8 mouse cellular contexts compared by ENCODE assay signal in the genomic region with DNA sequence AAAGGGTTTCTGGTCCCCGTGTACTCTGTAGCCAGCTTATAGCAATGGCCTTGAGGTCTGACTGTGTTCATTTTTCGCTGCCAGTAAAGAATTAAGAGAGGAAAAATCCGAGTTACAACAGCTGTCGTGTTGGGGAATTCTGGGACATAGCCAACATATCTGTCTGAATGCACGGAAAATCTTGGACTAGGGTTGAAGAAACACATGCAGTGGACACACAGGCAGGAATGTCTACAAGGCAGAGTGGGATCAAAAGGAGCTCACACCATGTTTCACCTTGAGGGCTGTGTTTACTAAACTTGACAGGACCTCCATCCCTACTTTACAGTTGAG. TPM values are rescaled to one million over a fixed set of nuclear protein-coding genes. Genes with fewer than 3 reads are reported as not detected.
DNase-seq lines count a peak whose midpoint lies in the region; ATAC-seq and TF ChIP-seq lines count a peak whose summit lies in the region.

No protein-coding gene starts in this region.

- H3K9me3 ChIP-seq in heart, embryonic 10.5 days: no peaks in the 10 kb centered on the region
- no peaks in the 10 kb centered on the region for H3K9me3 ChIP-seq in E14TG2a.4 (ENCODE audit: low read length)
- no peaks in the 10 kb centered on the region for H3K9me3 ChIP-seq in forebrain, embryonic 16.5 days (ENCODE audit: control insufficient read depth, low read length)
- H3K9me3 ChIP-seq in liver, embryonic 14.5 days (ENCODE audit: control insufficient read depth, low read length): no peaks in the 10 kb centered on the region

- H3K9ac ChIP-seq in forebrain, embryonic 16.5 days (replicated peaks; ENCODE audit: low read depth, low read length): peak overlapping the region; percentile 72
- H3K9ac ChIP-seq in liver, embryonic 14.5 days (replicated peaks): peak overlapping the region; percentile 6; the same call in 1 of the 2 replicates

- no peak for ATAC-seq in forebrain, embryonic 16.5 days
- ATAC-seq in liver, embryonic 14.5 days (ENCODE audit: insufficient read depth): no peak

- no peak for TF ChIP-seq CTCF in E14TG2a.4 (conservative IDR thresholded peaks at IDR 0.05; ENCODE audit: low read length)
- TF ChIP-seq CTCF in liver, embryonic 14.5 days (IDR thresholded peaks at IDR 0.05; ENCODE audit: low read depth): no peak

- H3K4me3 ChIP-seq in heart, embryonic 10.5 days: peak overlapping the region; percentile 72
- H3K4me3 ChIP-seq in E14TG2a.4 (replicated peaks; ENCODE audit: low read length): peak overlapping the region; percentile 76
- peak overlapping the region; percentile 75 for H3K4me3 ChIP-seq in forebrain, embryonic 16.5 days (replicated peaks; ENCODE audit: low read length)
- H3K4me3 ChIP-seq in liver, embryonic 14.5 days (ENCODE audit: insufficient read depth in 1 of 2, low read depth in 2 of 2, low read length in 2 of 2): peak overlapping the region; percentile 50 to 73; a peak in 3 of 4 replicates

- peaks cover 9% of the 10 kb centered on the region; the same call in 1 of the 2 replicates for H3K36me3 ChIP-seq in heart, embryonic 10.5 days
- H3K36me3 ChIP-seq in E14TG2a.4 (ENCODE audit: insufficient read depth, low read length): no peaks in the 10 kb centered on the region
- no peaks in the 10 kb centered on the region for H3K36me3 ChIP-seq in forebrain, embryonic 16.5 days (ENCODE audit: control insufficient read depth, insufficient read depth)
- no peaks in the 10 kb centered on the region for H3K36me3 ChIP-seq in liver, embryonic 14.5 days (replicated peaks; ENCODE audit: control insufficient read depth, insufficient read depth, low read depth)

- WGBS in heart, embryonic 10.5 days: 31% methylated on average over 5 of the region's 5 CpGs
- WGBS in forebrain, embryonic 16.5 days: 19% methylated on average over 5 of the region's 5 CpGs
- WGBS in liver, embryonic 14.5 days (ENCODE audit: insufficient replicate concordance): 21% methylated on average over 5 of the region's 5 CpGs

- no peak for TF ChIP-seq EP300 in liver, embryonic 14.5 days (IDR thresholded peaks at IDR 0.05; ENCODE audit: low read depth)

- no peak for DNase-seq in heart, embryonic 10.5 days (ENCODE audit: low spot score)
- no peak for DNase-seq in heart, adult 8-10 months (ENCODE audit: low spot score)
- DNase-seq in liver, embryonic 14.5 days (ENCODE audit: low read depth in 3 of 3, low spot score in 3 of 3): no peak
- no peak for DNase-seq in gastrocnemius, postnatal 10 days
- DNase-seq in embryo, embryonic 11 days: no peak
- no peak for DNase-seq in adrenal gland, postnatal 14 days

- no peaks in the 10 kb centered on the region for H3K27me3 ChIP-seq in heart, embryonic 10.5 days (ENCODE audit: insufficient read depth, poor library complexity, severe bottlenecking)
- H3K27me3 ChIP-seq in E14TG2a.4 (ENCODE audit: insufficient read depth, low read length): no peaks in the 10 kb centered on the region
- no peaks in the 10 kb centered on the region for H3K27me3 ChIP-seq in forebrain, embryonic 16.5 days (replicated peaks; ENCODE audit: control insufficient read depth, insufficient read depth, low read length)
- no peaks in the 10 kb centered on the region for H3K27me3 ChIP-seq in liver, embryonic 14.5 days (ENCODE audit: control insufficient read depth, insufficient read depth, low read length)

- H3K4me1 ChIP-seq in heart, embryonic 10.5 days: no peaks in the 10 kb centered on the region
- H3K4me1 ChIP-seq in E14TG2a.4 (replicated peaks; ENCODE audit: low read depth, low read length): peaks cover 3% of the 10 kb centered on the region; the same call in 1 of the 2 replicates
- peaks cover 6% of the 10 kb centered on the region for H3K4me1 ChIP-seq in forebrain, embryonic 16.5 days (replicated peaks; ENCODE audit: control insufficient read depth, insufficient read depth, low read length)
- peaks cover 0 to 4% of the 10 kb centered on the region in 2 experiments; a peak in 1 of 4 replicates for H3K4me1 ChIP-seq in liver, embryonic 14.5 days (replicated peaks; ENCODE audit: control insufficient read depth in 2 of 2, insufficient read depth in 2 of 2, low read length in 1 of 2)

- peak overlapping the region; percentile 58 for H3K4me2 ChIP-seq in forebrain, embryonic 16.5 days (ENCODE audit: low read length)
- H3K4me2 ChIP-seq in liver, embryonic 14.5 days (ENCODE audit: low read depth): peak overlapping the region; percentile 51

- no peak overlapping the region for H3K27ac ChIP-seq in heart, embryonic 10.5 days
- no peak overlapping the region for H3K27ac ChIP-seq in forebrain, embryonic 16.5 days (ENCODE audit: low read length)
- H3K27ac ChIP-seq in liver, embryonic 14.5 days: no peak overlapping the region

RNA-seq across cellular contexts. Expression of gene Rsl1, which starts 0.7 kb away (rescaled TPM):
- 4.6 and 5.4 TPM in 2 replicates for polyA plus RNA-seq in heart, embryonic 10.5 days (2016; fragmentation: Nextera tagmentation; extraction: Ambion mirVana)
- 1 to 10 TPM; 2.6 to 3.7 (median 3.1) TPM for total RNA-seq in heart, adult 8-10 months (2022)
- polyA plus RNA-seq in forebrain, embryonic 16.5 days (2015; fragmentation: Nextera tagmentation; extraction: Ambion mirVana): 8.6 and 9.4 TPM in 2 replicates
- 0.89 and 1.1 TPM in 2 replicates for polyA plus RNA-seq in liver, embryonic 14.5 days (2012; rRNA removed)
- polyA plus RNA-seq in liver, embryonic 14.5 days (2014; fragmentation: Nextera tagmentation; extraction: Ambion mirVana): 0.82 and 1.5 TPM in 2 replicates
- 1 to 10 TPM; 1.4 to 2.1 TPM for total RNA-seq in gastrocnemius, postnatal 10 days (2021)
- 6.1 and 6.2 TPM in 2 replicates for total RNA-seq in adrenal gland, postnatal 14 days (2021)

RNA-seq across cellular contexts. Expression of gene Zfp455, which starts 20.6 kb away (rescaled TPM):
- 0.99 and 1.3 TPM in 2 replicates for polyA plus RNA-seq in heart, embryonic 10.5 days (2016; fragmentation: Nextera tagmentation; extraction: Ambion mirVana)
- total RNA-seq in heart, adult 8-10 months (2022): 1 to 10 TPM in 2 of 4 experiments, under 1 TPM in 2; 0.46 to 1.6 (median 1.0) TPM
- polyA plus RNA-seq in forebrain, embryonic 16.5 days (2015; fragmentation: Nextera tagmentation; extraction: Ambion mirVana): 3.3 TPM in 2 replicates
- polyA plus RNA-seq in liver, embryonic 14.5 days (2012; rRNA removed): 0.17 and 0.18 TPM in 2 replicates
- polyA plus RNA-seq in liver, embryonic 14.5 days (2014; fragmentation: Nextera tagmentation; extraction: Ambion mirVana): 0.27 TPM in 2 replicates
- under 1 TPM; 0.66 to 0.72 TPM for total RNA-seq in gastrocnemius, postnatal 10 days (2021)
- total RNA-seq in adrenal gland, postnatal 14 days (2021): 1.7 and 2.0 TPM in 2 replicates

RNA-seq across cellular contexts. Expression of gene Zfp759, which starts 52.2 kb away (rescaled TPM):
- polyA plus RNA-seq in heart, embryonic 10.5 days (2016; fragmentation: Nextera tagmentation; extraction: Ambion mirVana): 1.0 and 1.5 TPM in 2 replicates
- total RNA-seq in heart, adult 8-10 months (2022): 1 to 10 TPM; 4.6 to 5.8 (median 5.1) TPM
- 4.6 and 4.8 TPM in 2 replicates for polyA plus RNA-seq in forebrain, embryonic 16.5 days (2015; fragmentation: Nextera tagmentation; extraction: Ambion mirVana)
- polyA plus RNA-seq in liver, embryonic 14.5 days (2012; rRNA removed): 0.14 and 0.33 TPM in 2 replicates
- polyA plus RNA-seq in liver, embryonic 14.5 days (2014; fragmentation: Nextera tagmentation; extraction: Ambion mirVana): 0.38 and 0.56 TPM in 2 replicates
- total RNA-seq in gastrocnemius, postnatal 10 days (2021): 1 to 10 TPM; 3.6 TPM
- total RNA-seq in adrenal gland, postnatal 14 days (2021): 4.6 and 5.5 TPM in 2 replicates

RNA-seq across cellular contexts. Expression of gene Rslcan18, which starts 57.6 kb away (rescaled TPM):
- 0.23 and 0.49 TPM in 2 replicates for polyA plus RNA-seq in heart, embryonic 10.5 days (2016; fragmentation: Nextera tagmentation; extraction: Ambion mirVana)
- under 1 TPM; 0.41 to 0.84 (median 0.80) TPM for total RNA-seq in heart, adult 8-10 months (2022)
- 0.10 TPM in 1 of 2 replicates, not detected in the other for polyA plus RNA-seq in forebrain, embryonic 16.5 days (2015; fragmentation: Nextera tagmentation; extraction: Ambion mirVana)
- polyA plus RNA-seq in liver, embryonic 14.5 days (2012; rRNA removed): 0.13 and 0.20 TPM in 2 replicates
- 0.11 and 0.15 TPM in 2 replicates for polyA plus RNA-seq in liver, embryonic 14.5 days (2014; fragmentation: Nextera tagmentation; extraction: Ambion mirVana)
- under 1 TPM; 0.38 to 0.56 TPM for total RNA-seq in gastrocnemius, postnatal 10 days (2021)
- total RNA-seq in adrenal gland, postnatal 14 days (2021): 0.90 and 1.0 TPM in 2 replicates
